Mouse (Mus musculus) testis, postnatal 10 days (tissue): ENCODE results near the gene Il9r.
A peak's percentile ranks its signal among the peaks of the same experiment; 100 is the strongest.

Source experiments
- DNase-seq: peaks from one replicate; pipeline ENCODE4 v3.0.0; 2021; ENCODE audit warnings: low spot score

Il9r gene

GRCm38 (mm10) chr11:32198256-32198955 lies 1.7 kb downstream of the Il9r start:
- peak; percentile 30 for DNase-seq

- peak; percentile 22 for DNase-seq
These were observed 2.3 kb downstream of the Il9r start for GRCm38 (mm10) chr11:32197766-32198165.

- DNase-seq = peak; percentile 31
These were observed 3.4 kb downstream of the Il9r start for GRCm38 (mm10) chr11:32196727-32197126.

- peak; percentile 37 for DNase-seq
These were observed 4.1 kb downstream of the Il9r start for GRCm38 (mm10) chr11:32195867-32196540.

GRCm38 (mm10) chr11:32194626-32195025 lies 5.5 kb downstream of the Il9r start:
- peak; percentile 33 for DNase-seq

GRCm38 (mm10) chr11:32194086-32194485 lies 6.0 kb downstream of the Il9r start:
- DNase-seq = peak; percentile 36

GRCm38 (mm10) chr11:32193156-32193555 lies 6.9 kb downstream of the Il9r start:
- no peak for DNase-seq

GRCm38 (mm10) chr11:32190603-32191110 lies 9.4 kb downstream of the Il9r start:
- DNase-seq = no peak

GRCm38 (mm10) chr11:32190119-32190518 lies 10.0 kb downstream of the Il9r start:
- no peak for DNase-seq

- DNase-seq = no peak
These were observed 10.6 kb downstream of the Il9r start for GRCm38 (mm10) chr11:32189434-32189833.

- DNase-seq = no peak
These were observed 11.2 kb downstream of the Il9r start for GRCm38 (mm10) chr11:32188881-32189280.

GRCm38 (mm10) chr11:32187256-32187655 lies 12.8 kb downstream of the Il9r start:
- DNase-seq = peak; percentile 32

GRCm38 (mm10) chr11:32186031-32186430 lies 14.0 kb downstream of the Il9r start:
- peak; percentile 17 for DNase-seq

GRCm38 (mm10) chr11:32184469-32184868 lies 15.6 kb downstream of the Il9r start:
- peak; percentile 30 for DNase-seq

- DNase-seq = peak; percentile 91
These were observed 17.9 kb downstream of the Il9r start for GRCm38 (mm10) chr11:32181973-32182868.

- DNase-seq = no peak
These were observed 18.8 kb downstream of the Il9r start for GRCm38 (mm10) chr11:32181246-32181645.

GRCm38 (mm10) chr11:32178506-32178905 lies 21.6 kb downstream of the Il9r start:
- no peak for DNase-seq

GRCm38 (mm10) chr11:32166683-32167082 lies 33.4 kb downstream of the Il9r start:
- no peak for DNase-seq

GRCm38 (mm10) chr11:32161922-32162804 lies 37.9 kb downstream of the Il9r start:
- peak; percentile 89 for DNase-seq

GRCm38 (mm10) chr11:32161500-32161899 lies 38.6 kb downstream of the Il9r start:
- DNase-seq = no peak

GRCm38 (mm10) chr11:32160341-32160740 lies 39.7 kb downstream of the Il9r start:
- no peak for DNase-seq
